Mouse (Mus musculus) kidney, adult 2 months (tissue): Measurements from ENCODE around the gene Sdc4.

ENCODE experiments used
- CTCF ChIP-seq: fragments of 200-500 bp; conservative IDR thresholded peaks from 2 replicates; pipeline ENCODE4 v1.5.1; 2011; ENCODE audit warnings: low read depth, mild to moderate bottlenecking, control low read depth, low read length, moderate library complexity, mixed read lengths; ENCODE audit not compliant: insufficient read depth, insufficient read length
- POLR2A ChIP-seq: fragments of 200-500 bp; IDR thresholded peaks from one replicate; pipeline ENCODE4 v1.6.1; 2011; ENCODE audit warnings: low read depth, low read length, control low read depth

GRCm38 (mm10) chr2:164414167-164414566 is 29.5 kb downstream of the Sdc4 start:
- no peak for TF ChIP-seq POLR2A
- TF ChIP-seq CTCF: no peak
